ENCODE assay signal across 8 mouse cellular contexts in the genomic region with DNA sequence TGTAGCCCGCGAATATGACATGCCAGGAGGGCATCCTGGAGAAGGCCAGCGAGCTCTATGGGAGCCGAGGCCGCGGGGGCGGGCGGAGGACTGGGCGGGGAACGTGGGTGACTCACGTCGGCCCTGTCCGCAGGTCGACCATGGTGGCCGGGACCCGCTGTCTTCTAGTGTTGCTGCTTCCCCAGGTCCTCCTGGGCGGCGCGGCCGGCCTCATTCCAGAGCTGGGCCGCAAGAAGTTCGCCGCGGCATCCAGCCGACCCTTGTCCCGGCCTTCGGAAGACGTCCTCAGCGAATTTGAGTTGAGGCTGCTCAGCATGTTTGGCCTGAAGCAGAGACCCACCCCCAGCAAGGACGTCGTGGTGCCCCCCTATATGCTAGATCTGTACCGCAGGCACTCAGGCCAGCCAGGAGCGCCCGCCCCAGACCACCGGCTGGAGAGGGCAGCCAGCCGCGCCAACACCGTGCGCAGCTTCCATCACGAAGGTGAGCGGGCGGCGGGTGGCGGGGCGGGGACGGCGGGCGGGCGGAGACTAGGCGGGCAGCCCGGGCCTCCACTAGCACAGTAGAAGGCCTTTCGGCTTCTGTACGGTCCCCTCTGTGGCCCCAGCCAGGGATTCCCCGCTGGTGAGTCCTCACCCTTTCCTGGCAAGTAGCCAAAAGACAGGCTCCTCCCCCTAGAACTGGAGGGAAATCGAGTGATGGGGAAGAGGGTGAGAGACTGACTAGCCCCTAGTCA. TPM values are rescaled to one million over a fixed set of nuclear protein-coding genes. Genes with fewer than 3 reads are reported as not detected.
DNase-seq lines count a peak whose midpoint lies in the region; ATAC-seq lines count a peak whose summit lies in the region.

No protein-coding gene starts in this region.

- peak overlapping the region; percentile 54 for H3K9ac ChIP-seq in embryonic facial prominence, embryonic 11.5 days (replicated peaks; ENCODE audit: low read length)
- peak overlapping the region; percentile 73 for H3K9ac ChIP-seq in heart, embryonic 11.5 days (ENCODE audit: low read depth, low read length)
- peak overlapping the region; percentile 31; the same call in 1 of the 2 replicates for H3K9ac ChIP-seq in stomach, embryonic 15.5 days

- no peaks in the 10 kb centered on the region; the same call in 1 of the 2 replicates for H3K4me1 ChIP-seq in erythroblast, embryonic 14.5 days (ENCODE audit: control insufficient read depth)
- no peaks in the 10 kb centered on the region; the same call in 1 of the 2 replicates for H3K4me1 ChIP-seq in embryonic facial prominence, embryonic 11.5 days (ENCODE audit: control insufficient read depth, insufficient read depth, low read length)
- no peaks in the 10 kb centered on the region; the same call in 1 of the 2 replicates for H3K4me1 ChIP-seq in heart, embryonic 11.5 days (ENCODE audit: control insufficient read depth, insufficient read depth, low read length)
- H3K4me1 ChIP-seq in stomach, embryonic 15.5 days = peaks cover 21% of the 10 kb centered on the region; the same call in 1 of the 2 replicates

- H3K4me2 ChIP-seq in embryonic facial prominence, embryonic 11.5 days (ENCODE audit: low read depth, low read length) = peak overlapping the region; percentile 49
- H3K4me2 ChIP-seq in heart, embryonic 11.5 days = peak overlapping the region; percentile 96
- H3K4me2 ChIP-seq in stomach, embryonic 15.5 days = peak overlapping the region; percentile 94

- H3K27ac ChIP-seq in embryonic facial prominence, embryonic 11.5 days (replicated peaks; ENCODE audit: low read depth, low read length) = no peak overlapping the region
- H3K27ac ChIP-seq in heart, embryonic 11.5 days (ENCODE audit: low read depth, low read length) = peak overlapping the region; percentile 29; the same call in 1 of the 2 replicates
- H3K27ac ChIP-seq in stomach, embryonic 15.5 days = no peak overlapping the region

- no peak for ATAC-seq in erythroblast, adult 5-6 weeks (replicated peaks; ENCODE audit: low FRiP score, poor library complexity, severe bottlenecking)
- peak; percentile 70 for ATAC-seq in embryonic facial prominence, embryonic 11.5 days (replicated peaks; ENCODE audit: insufficient number of reproducible peaks, low FRiP score, low TSS enrichment, low read depth)
- ATAC-seq in heart, embryonic 11.5 days (replicated peaks; ENCODE audit: insufficient number of reproducible peaks, low FRiP score, low TSS enrichment) = peak; percentile 72
- ATAC-seq in stomach, embryonic 15.5 days (ENCODE audit: insufficient read depth, low FRiP score, low read depth) = peak; percentile 68

- peak overlapping the region; percentile 4 for H3K4me3 ChIP-seq in erythroblast, embryonic 14.5 days (replicated peaks)
- peak overlapping the region; percentile 61 for H3K4me3 ChIP-seq in embryonic facial prominence, embryonic 11.5 days (ENCODE audit: low read depth, low read length)
- H3K4me3 ChIP-seq in heart, embryonic 11.5 days (ENCODE audit: low read depth, low read length) = peak overlapping the region; percentile 68
- H3K4me3 ChIP-seq in stomach, embryonic 15.5 days (replicated peaks) = peak overlapping the region; percentile 66

- H3K36me3 ChIP-seq in erythroblast, embryonic 14.5 days (ENCODE audit: control insufficient read depth) = no peaks in the 10 kb centered on the region
- H3K36me3 ChIP-seq in embryonic facial prominence, embryonic 11.5 days (replicated peaks; ENCODE audit: control insufficient read depth, insufficient read depth, low read depth, low read length) = no peaks in the 10 kb centered on the region
- H3K36me3 ChIP-seq in heart, embryonic 11.5 days (ENCODE audit: control insufficient read depth, insufficient read depth, low read length) = no peaks in the 10 kb centered on the region
- H3K36me3 ChIP-seq in stomach, embryonic 15.5 days = no peaks in the 10 kb centered on the region

- peaks cover 71% of the 10 kb centered on the region for H3K27me3 ChIP-seq in erythroblast, embryonic 14.5 days (ENCODE audit: control insufficient read depth)
- peaks cover 20% of the 10 kb centered on the region for H3K27me3 ChIP-seq in embryonic facial prominence, embryonic 11.5 days (ENCODE audit: control insufficient read depth, insufficient read depth, low read length)
- H3K27me3 ChIP-seq in heart, embryonic 11.5 days (ENCODE audit: control insufficient read depth, insufficient read depth, low read length) = peaks cover 24% of the 10 kb centered on the region
- H3K27me3 ChIP-seq in stomach, embryonic 15.5 days (replicated peaks) = peaks cover 14% of the 10 kb centered on the region; the same call in 1 of the 2 replicates

- no peaks in the 10 kb centered on the region; the same call in 1 of the 2 replicates for H3K9me3 ChIP-seq in erythroblast, embryonic 14.5 days (ENCODE audit: control insufficient read depth, low read length)
- no peaks in the 10 kb centered on the region for H3K9me3 ChIP-seq in embryonic facial prominence, embryonic 11.5 days (replicated peaks; ENCODE audit: control insufficient read depth, low read length)
- no peaks in the 10 kb centered on the region for H3K9me3 ChIP-seq in heart, embryonic 11.5 days (replicated peaks; ENCODE audit: control insufficient read depth, low read length)
- H3K9me3 ChIP-seq in stomach, embryonic 15.5 days = no peaks in the 10 kb centered on the region

- peak; percentile 70 for DNase-seq in embryonic facial prominence, embryonic 11.5 days (ENCODE audit: low spot score)
- DNase-seq in kidney, postnatal 10 days = peak; percentile 68
- peak; percentile 42 for DNase-seq in lung, postnatal 36 days
- DNase-seq in layer of hippocampus, postnatal 14 days (ENCODE audit: low spot score in 2 of 2) = no peak

- WGBS in embryonic facial prominence, embryonic 11.5 days = 0% methylated on average over 51 of the region's 55 CpGs
- under 1% methylated on average over 55 of the region's 55 CpGs for whole genome bisulfite sequencing in heart, embryonic 11.5 days (ENCODE audit: insufficient replicate concordance)
- under 1% methylated on average over 50 of the region's 55 CpGs for WGBS in stomach, embryonic 15.5 days

RNA-seq across cellular contexts. Expression of gene Bmp2, which starts 2.5 kb away (rescaled TPM):
- polyA plus RNA-seq in erythroblast, embryonic 14.5 days (2012) = 0.04 TPM in 1 of 2 replicates, not detected in the other
- total RNA-seq in erythroblast, adult 5-6 weeks (2015; ENCODE audit: low replicate concordance) = not detected in 2 replicates
- 0.26 and 0.42 TPM in 2 replicates for total RNA-seq in erythroblast, adult 5-6 weeks (2017; ENCODE audit: low replicate concordance)
- polyA plus RNA-seq in embryonic facial prominence, embryonic 11.5 days (2014; fragmentation: Nextera tagmentation; extraction: Ambion mirVana) = 4.5 and 5.1 TPM in 2 replicates
- 14.5 and 18.9 TPM in 2 replicates for polyA plus RNA-seq in heart, embryonic 11.5 days (2014; fragmentation: Nextera tagmentation; extraction: Ambion mirVana)
- 11.7 and 12.3 TPM in 2 replicates for polyA plus RNA-seq in stomach, embryonic 15.5 days (2015; fragmentation: Nextera tagmentation; extraction: Ambion mirVana)
- 1 to 10 TPM; 2.1 to 2.2 TPM for total RNA-seq in layer of hippocampus, postnatal 14 days (2021)

Comparison
In these comparisons a context has a peak if more than half of its experiments do, and no peak if none do; other contexts are left out.
1. H3K4me3 ChIP-seq: peak in every context shown above with its lines; median percentile 68 in heart, embryonic 11.5 days; 66 in stomach, embryonic 15.5 days; 61 in embryonic facial prominence, embryonic 11.5 days; 4 in erythroblast, embryonic 14.5 days.
2. DNase-seq: peak in embryonic facial prominence, embryonic 11.5 days (single experiment), kidney, postnatal 10 days (single experiment) and lung, postnatal 36 days (single experiment); none in layer of hippocampus, postnatal 14 days (0 of 2).
3. Peak in every context shown above with its lines, with median percentiles within 50 percentile points of each other: H3K4me2 ChIP-seq and H3K9ac ChIP-seq.